Mouse (Mus musculus) liver, embryonic 13.5 days (tissue): ENCODE results near the gene Mecp2. TPM values are rescaled to one million over a fixed set of nuclear protein-coding genes. Genes with fewer than 3 reads are reported as not detected.

ENCODE experiments used
- ATAC-seq: fragments of 200-750 bp; cut with Nextera tagmentation; 2 replicates; pipeline ENCODE4 v1.8.0; 2017; ENCODE audit warnings: low read depth, mild to moderate bottlenecking, moderate number of reproducible peaks, moderate library complexity
- DNase-seq: peaks from one replicate; pipeline ENCODE4 v3.0.0; 2022
- H3K27ac ChIP-seq: fragments of 300-500 bp; sonication (generic); 2 replicates; pipeline ENCODE4 v1.5.1; 2015; ENCODE audit warnings: moderate library complexity, mild to moderate bottlenecking, inconsistent platforms
- H3K27me3 ChIP-seq: fragments of 300-500 bp; sonication (generic); 2 replicates; pipeline ENCODE4 v1.6.1; 2015; ENCODE audit warnings: mild to moderate bottlenecking, inconsistent platforms
- H3K36me3 ChIP-seq: fragments of 300-500 bp; sonication (generic); 2 replicates; pipeline ENCODE4 v1.6.1; 2015; ENCODE audit warnings: mild to moderate bottlenecking, inconsistent platforms
- H3K4me1 ChIP-seq: fragments of 300-500 bp; sonication (generic); replicated peaks from 2 replicates; pipeline ENCODE4 v1.6.1; 2015; ENCODE audit warnings: inconsistent platforms
- H3K4me2 ChIP-seq: fragments of 300-500 bp; sonication (generic); 2 replicates; pipeline ENCODE4 v1.6.1; 2015; ENCODE audit warnings: inconsistent platforms, mild to moderate bottlenecking, moderate library complexity
- H3K4me3 ChIP-seq: fragments of 300-500 bp; sonication (generic); replicated peaks from 2 replicates; pipeline ENCODE4 v1.5.1; 2015; ENCODE audit warnings: mild to moderate bottlenecking, inconsistent platforms
- H3K9ac ChIP-seq: fragments of 300-500 bp; sonication (generic); 2 replicates; pipeline ENCODE4 v1.6.1; 2015; ENCODE audit warnings: mild to moderate bottlenecking, inconsistent platforms
- H3K9me3 ChIP-seq: fragments of 300-500 bp; sonication (generic); replicated peaks from 2 replicates; pipeline ENCODE4 v1.6.1; 2016; ENCODE audit warnings: inconsistent platforms
- WGBS: fragments of 180-500 bp; shearing (Covaris S2); methylation state at CpG from one replicate; pipeline ENCODE4 v1.1.7; 2015; ENCODE audit not compliant: insufficient replicate concordance; 5-methylcytosine and 5-hydroxymethylcytosine counted together
- polyA plus RNA-seq: library from polyadenylated mRNA; unstranded; fragments of >200 nt; fragmentation: Nextera tagmentation; extraction: Ambion mirVana; gene quantifications from 2 replicates; pipeline ENCODE4 v1.2.1, GENCODE M21; 2015

The Mecp2 gene
- polyA plus RNA-seq, 1 experiment from 2014 or later = 6.8 TPM

GRCm38 (mm10) chrX:74084946-74085498 is 50.1 kb downstream of the Mecp2 start:
- peak overlapping the region; percentile 74 for H3K4me3 ChIP-seq
- no peaks in the 10 kb centered on the region for H3K27me3 ChIP-seq
- H3K4me2 ChIP-seq = peak overlapping the region; percentile 74
- peak overlapping the region; percentile 89 for H3K27ac ChIP-seq
- H3K9ac ChIP-seq = peak overlapping the region; percentile 81
- 12% methylated on average over 40 of the region's 56 CpGs for WGBS
- ATAC-seq (peak; percentile 61), DNase-seq (peak; percentile 70)
- no peaks in the 10 kb centered on the region for H3K9me3 ChIP-seq
- peaks cover 29% of the 10 kb centered on the region for H3K4me1 ChIP-seq
- no peaks in the 10 kb centered on the region for H3K36me3 ChIP-seq

GRCm38 (mm10) chrX:74084276-74084837 is 50.8 kb downstream of the Mecp2 start:
- Histone ChIP-seq H3K9ac (peak overlapping the region; percentile 81), H3K27ac (peak overlapping the region; percentile 89)
- 15% methylated on average over 17 of the region's 17 CpGs for WGBS

DNA sequence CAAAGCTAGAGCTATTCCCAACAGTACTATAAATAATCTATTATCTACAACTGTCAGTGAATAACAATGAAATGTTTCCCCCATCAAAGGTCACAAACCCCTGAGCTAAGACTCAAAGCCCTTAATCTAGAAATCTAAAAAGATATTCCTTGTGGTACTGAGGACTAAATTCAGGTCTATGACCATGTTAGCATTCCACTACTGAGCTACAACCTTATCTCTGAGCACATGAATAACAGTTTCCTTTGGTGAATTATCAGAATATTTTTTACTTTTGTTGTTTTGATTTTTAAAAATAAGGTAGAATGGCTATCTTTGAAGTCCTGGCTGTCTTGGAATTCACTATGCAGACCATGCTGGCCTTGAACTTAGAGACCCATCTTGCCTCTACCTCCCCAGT is 64.4 kb downstream of the Mecp2 start:
- Histone ChIP-seq H3K27ac (no peak overlapping the region), H3K4me3 (no peak overlapping the region), H3K4me2 (no peak overlapping the region), H3K9ac (no peak overlapping the region), H3K36me3 (peaks cover 4% of the 10 kb centered on the region; the same call in 1 of the 2 replicates), H3K4me1 (no peaks in the 10 kb centered on the region), H3K27me3 (no peaks in the 10 kb centered on the region), H3K9me3 (no peaks in the 10 kb centered on the region)
- DNase-seq = no peak
- no peak for ATAC-seq

More at GRCm38 (mm10) chrX:74084276-74084837, 50.8 kb downstream of the Mecp2 start:
- DNase-seq = no peak
- H3K27me3 ChIP-seq = no peaks in the 10 kb centered on the region
- peak overlapping the region; percentile 74 for H3K4me2 ChIP-seq
- peak overlapping the region; percentile 74 for H3K4me3 ChIP-seq
- 0 out of 2 replicates have a peak, but pooled peaks cover 1% of the 10 kb centered on the region for H3K36me3 ChIP-seq
- peaks cover 29% of the 10 kb centered on the region for H3K4me1 ChIP-seq
- ATAC-seq = no peak
- H3K9me3 ChIP-seq = no peaks in the 10 kb centered on the region

DNA sequence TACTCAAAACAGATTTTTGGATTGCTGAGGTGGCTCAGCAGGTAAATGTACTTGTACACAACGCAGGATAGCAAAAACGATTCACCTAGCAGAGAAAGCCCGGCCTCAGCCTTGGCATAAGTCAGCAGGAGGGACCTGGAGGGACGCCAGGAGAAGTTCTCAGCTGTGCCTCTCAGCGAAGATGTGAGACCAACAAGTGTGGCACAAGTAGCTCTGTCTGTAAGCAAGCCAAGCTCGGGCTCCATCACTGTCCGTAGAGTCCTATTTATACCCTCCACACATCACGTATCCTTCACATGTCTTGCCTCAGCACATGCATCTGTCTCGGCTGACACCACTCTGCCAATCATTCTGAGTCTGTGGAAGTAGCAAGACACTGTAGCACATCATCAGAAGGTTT is 67.3 kb downstream of the Mecp2 start:
- no peak overlapping the region for H3K27ac ChIP-seq
- ATAC-seq (no peak), DNase-seq (no peak)
- H3K36me3 ChIP-seq = no peaks in the 10 kb centered on the region
- no peaks in the 10 kb centered on the region for H3K27me3 ChIP-seq
- H3K4me3 ChIP-seq = no peak overlapping the region
- no peaks in the 10 kb centered on the region for H3K4me1 ChIP-seq
- no peak overlapping the region for H3K9ac ChIP-seq
- 73% methylated on average over 9 of the region's 9 CpGs for WGBS
- no peaks in the 10 kb centered on the region for H3K9me3 ChIP-seq
- H3K4me2 ChIP-seq = no peak overlapping the region

- 19% methylated on average over 1 of the region's 1 CpGs for WGBS
- no peaks in the 10 kb centered on the region for H3K36me3 ChIP-seq
- H3K4me3 ChIP-seq = no peak overlapping the region
- no peak overlapping the region for H3K27ac ChIP-seq
- H3K27me3 ChIP-seq = no peaks in the 10 kb centered on the region
- no peak for ATAC-seq
- H3K4me1 ChIP-seq = peaks cover 15% of the 10 kb centered on the region
- H3K4me2 ChIP-seq = no peak overlapping the region
- H3K9me3 ChIP-seq = no peaks in the 10 kb centered on the region
- H3K9ac ChIP-seq = no peak overlapping the region
- no peak for DNase-seq
Measured at GRCm38 (mm10) chrX:74045107-74045506, 90.1 kb downstream of the Mecp2 start.

DNA sequence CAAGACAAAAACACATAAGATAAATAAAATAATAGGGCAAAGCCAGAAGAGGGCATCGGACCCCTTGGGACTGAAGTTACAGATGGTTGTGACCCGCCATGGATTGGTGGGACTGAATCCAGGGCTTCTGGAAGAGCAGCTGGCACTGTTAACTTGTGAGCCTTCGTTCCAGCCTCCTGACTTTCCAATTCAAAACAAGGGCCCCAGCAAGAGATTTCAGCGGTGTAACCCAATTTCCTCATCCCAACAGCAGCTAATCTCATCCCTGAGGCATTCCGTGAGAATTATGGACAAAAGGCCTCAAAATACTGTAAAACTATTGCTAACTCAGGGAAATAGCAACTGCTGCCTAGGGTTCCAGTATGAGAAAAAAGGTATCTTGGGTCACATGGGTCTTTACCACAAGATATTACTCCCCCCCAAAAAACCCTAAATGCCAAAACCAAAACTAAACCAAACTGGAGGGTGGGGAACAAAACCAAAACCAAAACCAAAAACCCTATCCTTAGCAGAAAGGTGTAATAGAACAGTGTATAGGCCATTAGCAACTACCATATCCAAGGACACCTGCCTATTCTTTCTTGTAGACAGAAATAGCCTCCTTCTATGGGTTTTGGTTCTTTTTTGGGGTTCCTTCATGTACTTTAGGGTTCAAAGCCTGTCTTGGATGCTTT is 97.3 kb downstream of the Mecp2 start:
- ATAC-seq (no peak), DNase-seq (no peak)
- Histone ChIP-seq H3K4me2 (no peak overlapping the region), H3K9ac (no peak overlapping the region), H3K9me3 (no peaks in the 10 kb centered on the region), H3K36me3 (peaks cover 37% of the 10 kb centered on the region), H3K4me1 (no peaks in the 10 kb centered on the region), H3K27ac (no peak overlapping the region), H3K4me3 (no peak overlapping the region), H3K27me3 (no peaks in the 10 kb centered on the region)
- WGBS = 74% methylated on average over 5 of the region's 5 CpGs

DNA sequence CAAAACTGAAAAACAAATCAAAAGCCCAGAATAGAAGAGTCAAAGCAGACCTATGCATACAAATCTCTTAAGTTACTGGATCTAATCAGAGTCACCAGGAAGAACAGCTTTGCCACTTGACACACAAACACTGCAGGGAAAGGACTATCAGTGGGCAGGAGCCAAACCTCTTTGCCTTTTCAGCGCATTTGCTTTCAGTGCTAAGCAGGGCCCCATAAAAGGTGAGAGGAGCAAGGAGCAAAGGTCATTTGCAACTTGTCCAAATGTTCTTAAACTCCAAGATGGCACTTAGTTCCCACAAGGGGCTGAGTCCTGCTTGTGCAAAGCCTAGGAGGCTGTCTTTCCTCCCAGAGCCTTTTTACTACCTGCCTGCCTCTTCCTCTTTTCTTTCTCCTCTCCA is 105.2 kb downstream of the Mecp2 start:
- Histone ChIP-seq H3K27ac (no peak overlapping the region), H3K4me1 (no peaks in the 10 kb centered on the region), H3K36me3 (peaks cover 16% of the 10 kb centered on the region; the same call in 1 of the 2 replicates), H3K27me3 (no peaks in the 10 kb centered on the region), H3K9me3 (no peaks in the 10 kb centered on the region), H3K9ac (no peak overlapping the region), H3K4me3 (no peak overlapping the region), H3K4me2 (no peak overlapping the region)
- 53% methylated on average over 1 of the region's 1 CpGs for WGBS
- ATAC-seq = no peak
- no peak for DNase-seq

GRCm38 (mm10) chrX:74023188-74024049 is 111.7 kb downstream of the Mecp2 start, which contains the start of gene Irak1:
Irak1 (minus strand) TSS chrX:74023918.
- 15% methylated on average over 71 of the region's 72 CpGs for WGBS
- peaks cover 30% of the 10 kb centered on the region for H3K36me3 ChIP-seq
- H3K9ac ChIP-seq = peak within 1 kb of the TSS; percentile 88
- H3K27me3 ChIP-seq = no peaks in the 10 kb centered on the region
- H3K4me3 ChIP-seq = peak within 1 kb of the TSS; percentile 73
- DNase-seq = peak; percentile 71
- peaks cover 22% of the 10 kb centered on the region for H3K4me1 ChIP-seq
- H3K27ac ChIP-seq = peak within 1 kb of the TSS; percentile 85
- peak; percentile 88 for ATAC-seq
- no peaks in the 10 kb centered on the region for H3K9me3 ChIP-seq
- peak within 1 kb of the TSS; percentile 78 for H3K4me2 ChIP-seq

GRCm38 (mm10) chrX:74022795-74023187 is 112.4 kb downstream of the Mecp2 start:
- peak overlapping the region; percentile 85 for H3K27ac ChIP-seq
- H3K4me3 ChIP-seq = peak overlapping the region; percentile 73
- ATAC-seq (no peak), DNase-seq (no peak)
- peaks cover 36% of the 10 kb centered on the region for H3K36me3 ChIP-seq
- WGBS = 17% methylated on average over 6 of the region's 6 CpGs
- no peaks in the 10 kb centered on the region for H3K9me3 ChIP-seq
- H3K9ac ChIP-seq = peak overlapping the region; percentile 88
- H3K4me1 ChIP-seq = peaks cover 27% of the 10 kb centered on the region
- peak overlapping the region; percentile 78 for H3K4me2 ChIP-seq
- no peaks in the 10 kb centered on the region for H3K27me3 ChIP-seq

- Histone ChIP-seq H3K27ac (no peak overlapping the region), H3K9me3 (no peaks in the 10 kb centered on the region), H3K36me3 (peaks cover 25% of the 10 kb centered on the region), H3K4me1 (0 out of 2 replicates have a peak, but pooled peaks cover 5% of the 10 kb centered on the region), H3K9ac (no peak overlapping the region), H3K27me3 (no peaks in the 10 kb centered on the region), H3K4me2 (no peak overlapping the region), H3K4me3 (no peak overlapping the region)
- WGBS = 93% methylated on average over 1 of the region's 1 CpGs
- DNase-seq (no peak), ATAC-seq (no peak)
Measured at GRCm38 (mm10) chrX:74014597-74014996, 120.6 kb downstream of the Mecp2 start.

DNA sequence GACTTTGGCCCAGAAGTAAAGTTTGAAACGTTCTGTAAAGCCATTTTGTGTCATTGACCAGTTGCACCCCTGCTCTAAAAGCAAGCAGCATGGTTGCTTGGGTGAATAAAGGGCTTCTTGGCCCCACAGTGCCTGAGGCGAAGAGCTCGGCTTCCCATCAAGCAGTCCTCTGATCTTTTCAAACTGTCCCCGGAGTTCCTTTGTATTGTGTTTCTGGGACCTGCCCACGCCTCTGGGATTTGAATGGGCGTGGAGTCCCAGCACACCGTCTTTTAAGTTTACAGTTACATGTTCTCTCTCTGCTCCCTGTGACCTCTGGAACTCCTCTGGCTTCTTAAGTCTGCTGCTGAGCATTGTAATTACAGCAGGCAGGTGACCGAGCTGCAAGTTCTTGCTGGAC is 127.1 kb downstream of the Mecp2 start:
- H3K27me3 ChIP-seq = no peaks in the 10 kb centered on the region
- H3K36me3 ChIP-seq = no peaks in the 10 kb centered on the region
- H3K4me3 ChIP-seq = no peak overlapping the region
- ATAC-seq = no peak
- H3K27ac ChIP-seq = no peak overlapping the region
- no peaks in the 10 kb centered on the region for H3K4me1 ChIP-seq
- H3K9me3 ChIP-seq = no peaks in the 10 kb centered on the region
- H3K4me2 ChIP-seq = no peak overlapping the region
- H3K9ac ChIP-seq = no peak overlapping the region
- DNase-seq = no peak
- WGBS = 65% methylated on average over 8 of the region's 8 CpGs
